Mouse (Mus musculus) kidney, adult 2 months (tissue): ENCODE data around the gene Ly6g6f.

Source experiments
- CTCF ChIP-seq: fragments of 200-500 bp; conservative IDR thresholded peaks from 2 replicates; pipeline ENCODE4 v1.5.1; 2011; ENCODE audit warnings: low read depth, mild to moderate bottlenecking, control low read depth, low read length, moderate library complexity, mixed read lengths; ENCODE audit not compliant: insufficient read depth, insufficient read length
- POLR2A ChIP-seq: fragments of 200-500 bp; IDR thresholded peaks from one replicate; pipeline ENCODE4 v1.6.1; 2011; ENCODE audit warnings: low read depth, low read length, control low read depth

DNA sequence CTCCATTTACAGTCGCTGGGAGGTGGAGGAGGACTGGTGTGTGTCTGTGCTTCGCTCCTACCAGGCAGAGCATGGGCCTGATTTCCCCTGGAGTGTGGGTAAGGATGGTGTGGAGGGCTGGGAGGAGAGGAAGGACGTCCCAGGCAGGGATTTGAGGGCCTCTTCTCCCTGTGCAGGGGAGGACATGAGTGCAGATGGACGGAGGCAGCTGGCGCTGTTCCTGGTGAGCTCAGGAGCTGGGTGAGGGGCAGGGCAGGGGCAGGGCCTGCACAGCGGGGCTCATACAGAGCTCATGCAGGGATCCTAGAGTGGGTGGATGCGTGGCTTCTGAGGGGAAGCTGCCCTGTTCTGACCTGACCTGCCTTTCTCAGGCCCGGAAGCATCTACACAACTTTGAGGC lies 16.9 kb upstream of the Ly6g6f start:
- TF ChIP-seq CTCF (no peak), POLR2A (no peak)
